12 mouse cellular contexts compared by ENCODE assay signal in genomic region chr1:192380596-192381041, GRCm38 (mm10).
A peak's percentile ranks its signal among the peaks of the same experiment; 100 is the strongest.
DNase-seq lines count a peak whose midpoint lies in the region; ATAC-seq lines count a peak whose summit lies in the region.
"Had no signal": no experiment of that assay in that cellular context is flagged by ENCODE, and none has a peak within 500 bp of the region (broad histone marks: within the 10 kb centered on the region; RNA-seq: fewer than 3 reads in every experiment).

No protein-coding gene starts in this region.

- H3K9me3 ChIP-seq in intestine, embryonic 16.5 days (ENCODE audit: control insufficient read depth, low read length), result no peaks in the 10 kb centered on the region
- no peaks in the 10 kb centered on the region for H3K9me3 ChIP-seq in intestine, embryonic 15.5 days
- H3K9me3 ChIP-seq: limb, embryonic 12.5 days had no signal

- H3K36me3 ChIP-seq in intestine, embryonic 16.5 days (ENCODE audit: control insufficient read depth, insufficient read depth, low read length), result no peaks in the 10 kb centered on the region
- H3K36me3 ChIP-seq in intestine, embryonic 15.5 days, result no peaks in the 10 kb centered on the region
- H3K36me3 ChIP-seq: limb, embryonic 12.5 days had no signal

- no peak overlapping the region for H3K4me3 ChIP-seq in intestine, embryonic 16.5 days (ENCODE audit: low read length)
- H3K4me3 ChIP-seq in intestine, embryonic 15.5 days (replicated peaks), result no peak overlapping the region
- H3K4me3 ChIP-seq: erythroblast, embryonic 14.5 days; limb, embryonic 12.5 days had no signal

- no peaks in the 10 kb centered on the region for H3K4me1 ChIP-seq in intestine, embryonic 16.5 days (ENCODE audit: control insufficient read depth, insufficient read depth, low read length)
- H3K4me1 ChIP-seq in intestine, embryonic 15.5 days (replicated peaks), result no peaks in the 10 kb centered on the region
- H3K4me1 ChIP-seq: limb, embryonic 12.5 days had no signal

- DNase-seq in right cerebral cortex, adult 18-20 months, result peak; percentile 32
- no peak for DNase-seq in right cerebral cortex, adult 2 months (ENCODE audit: low spot score in 2 of 2)
- DNase-seq in cerebellum, adult 8-10 months, result peak; percentile 80
- DNase-seq in spleen, postnatal 36 days (ENCODE audit: low spot score in 2 of 2), result no peak
- no peak for DNase-seq in urinary bladder, postnatal 36 days (ENCODE audit: low spot score in 2 of 2)
- DNase-seq: gastrocnemius, postnatal 25 days; lung, embryonic 14.5 days had no signal

- H3K9ac ChIP-seq in intestine, embryonic 16.5 days (ENCODE audit: low read depth, low read length), result no peak overlapping the region
- H3K9ac ChIP-seq in intestine, embryonic 15.5 days, result no peak overlapping the region
- H3K9ac ChIP-seq: limb, embryonic 12.5 days; lung, embryonic 14.5 days had no signal

- no peaks in the 10 kb centered on the region for H3K27me3 ChIP-seq in intestine, embryonic 16.5 days (replicated peaks; ENCODE audit: control insufficient read depth, insufficient read depth, low read length)
- no peaks in the 10 kb centered on the region for H3K27me3 ChIP-seq in intestine, embryonic 15.5 days (replicated peaks)
- H3K27me3 ChIP-seq: limb, embryonic 12.5 days had no signal

- peak; percentile 22; the same call in 1 of the 2 replicates for ATAC-seq in intestine, embryonic 16.5 days
- no peak for ATAC-seq in intestine, embryonic 15.5 days
- ATAC-seq: inflammation-experienced regulatory T-cells, adult 6 months had no signal

- H3K27ac ChIP-seq in intestine, embryonic 16.5 days (ENCODE audit: low read length), result no peak overlapping the region
- no peak overlapping the region for H3K27ac ChIP-seq in intestine, embryonic 15.5 days
- H3K27ac ChIP-seq: limb, embryonic 12.5 days had no signal

- 65% methylated on average over 5 of the region's 5 CpGs for WGBS in intestine, embryonic 16.5 days
- 60% methylated on average over 5 of the region's 5 CpGs for WGBS in intestine, embryonic 15.5 days

- H3K4me2 ChIP-seq in intestine, embryonic 16.5 days (ENCODE audit: low read depth, low read length), result no peak overlapping the region
- H3K4me2 ChIP-seq in intestine, embryonic 15.5 days (replicated peaks), result no peak overlapping the region
- H3K4me2 ChIP-seq: limb, embryonic 12.5 days; lung, embryonic 14.5 days had no signal

Comparison
In these comparisons a context has a peak if more than half of its experiments do, and no peak if none do; other contexts are left out.
1. DNase-seq: peak in right cerebral cortex, adult 18-20 months (single experiment) and cerebellum, adult 8-10 months (single experiment); none in right cerebral cortex, adult 2 months (0 of 2), spleen, postnatal 36 days (0 of 2) and urinary bladder, postnatal 36 days (0 of 2).